Mouse (Mus musculus) E14TG2a.4 (cell line): ENCODE results near the gene Lmo4.

ENCODE experiments used
- CTCF ChIP-seq: conservative IDR thresholded peaks from 2 replicates; pipeline ENCODE4 v1.5.1; 2014; ENCODE audit warnings: low read length
- NANOG ChIP-seq: IDR thresholded peaks from 2 replicates; pipeline ENCODE4 v1.6.1; 2014; ENCODE audit warnings: borderline replicate concordance, low read length, mixed read lengths

GRCm38 (mm10) chr3:144203988-144204412 lies 1.0 kb downstream of the Lmo4 start:
- TF ChIP-seq NANOG (no peak), CTCF (no peak)
